Mouse (Mus musculus) c-Kit-positive CD71-positive TER-119-negative erythroid progenitor cells, embryonic 14.5 days (primary cell): ENCODE measurements around the gene Gm28043.

Source experiments
- DNase-seq: peaks from one replicate; pipeline ENCODE4 v3.0.0-alpha.2; 2013; ENCODE audit warnings: low read depth

Gm28043 gene

DNA sequence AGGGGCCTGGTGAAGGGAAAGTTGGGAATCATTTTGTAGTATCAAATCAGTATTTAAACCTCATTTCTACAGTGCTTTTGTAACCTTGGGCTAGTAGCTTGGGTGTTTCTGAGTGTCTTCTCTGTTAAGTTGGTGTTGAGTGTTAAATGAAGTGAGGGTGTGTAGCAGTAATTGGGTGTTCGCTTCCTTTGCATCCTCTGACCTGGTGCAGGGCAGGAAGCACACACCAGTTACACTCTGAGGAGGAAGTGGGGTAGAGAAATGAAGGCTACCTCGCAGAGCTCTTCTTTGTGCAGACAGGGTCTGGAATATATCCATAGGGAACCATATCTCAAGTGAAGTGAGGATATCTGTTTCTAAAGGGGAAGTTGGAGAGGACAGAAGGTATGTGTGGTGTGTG is 66.2 kb downstream of the Gm28043 start:
- DNase-seq: no peak

DNA sequence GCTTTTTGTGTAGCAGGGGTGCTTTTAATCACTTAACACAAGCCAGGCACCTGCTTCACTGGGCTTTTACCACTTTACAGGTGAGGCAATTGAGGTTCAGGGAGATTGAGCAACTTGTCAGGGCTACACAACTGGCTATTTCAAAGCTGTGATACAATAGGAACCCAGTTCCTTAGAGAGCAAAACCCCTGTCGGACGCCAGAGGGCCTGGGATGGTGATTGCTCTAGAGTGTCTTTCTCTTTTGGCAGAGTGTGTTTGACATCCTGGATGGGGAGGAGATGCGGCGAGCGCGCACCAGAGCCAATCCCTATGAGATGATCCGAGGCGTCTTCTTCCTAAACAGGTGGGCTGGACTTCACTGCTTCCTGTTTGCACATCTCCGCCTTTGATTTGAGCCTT is 67.0 kb downstream of the Gm28043 start:
- no peak for DNase-seq

DNA sequence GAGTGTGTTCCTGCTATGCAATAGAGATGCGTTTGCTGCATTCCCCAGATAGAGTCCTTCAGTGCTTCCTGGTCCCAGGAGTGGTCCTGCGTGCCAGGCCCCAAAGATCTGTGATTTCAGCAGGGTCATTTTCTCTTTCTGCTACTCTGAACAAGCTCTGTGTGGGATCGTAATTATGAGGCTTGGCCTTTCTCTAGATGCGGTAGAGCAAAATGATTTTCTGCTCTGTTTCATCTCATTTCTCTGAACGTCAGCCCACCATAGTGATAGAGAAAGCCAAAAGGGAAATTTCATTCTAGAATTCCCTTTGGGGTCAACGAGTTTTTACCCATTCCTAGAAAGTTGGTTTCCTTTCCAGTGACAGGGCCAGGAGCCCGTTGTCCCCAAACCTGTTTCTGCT is 67.6 kb downstream of the Gm28043 start:
- no peak for DNase-seq

DNA sequence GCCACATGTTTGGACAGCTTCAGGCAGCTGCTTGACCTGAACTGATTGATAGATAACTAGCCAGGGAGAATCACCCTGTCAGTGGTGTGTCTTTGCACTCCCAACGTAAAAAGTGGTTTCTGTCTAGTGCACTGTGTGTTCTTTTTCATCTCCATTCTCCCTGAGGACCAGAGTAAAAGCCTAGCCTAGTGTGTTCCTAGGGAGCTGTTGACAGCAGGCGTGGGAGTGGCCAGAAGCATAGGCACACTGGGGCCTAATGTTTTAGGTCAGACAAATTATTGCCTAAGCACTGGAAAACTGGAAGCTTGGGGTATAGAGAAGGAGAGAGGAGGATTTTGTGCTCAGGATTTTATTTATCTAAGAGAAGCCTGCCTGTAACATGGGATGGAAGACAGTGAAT is 68.5 kb downstream of the Gm28043 start:
- DNase-seq: no peak

DNA sequence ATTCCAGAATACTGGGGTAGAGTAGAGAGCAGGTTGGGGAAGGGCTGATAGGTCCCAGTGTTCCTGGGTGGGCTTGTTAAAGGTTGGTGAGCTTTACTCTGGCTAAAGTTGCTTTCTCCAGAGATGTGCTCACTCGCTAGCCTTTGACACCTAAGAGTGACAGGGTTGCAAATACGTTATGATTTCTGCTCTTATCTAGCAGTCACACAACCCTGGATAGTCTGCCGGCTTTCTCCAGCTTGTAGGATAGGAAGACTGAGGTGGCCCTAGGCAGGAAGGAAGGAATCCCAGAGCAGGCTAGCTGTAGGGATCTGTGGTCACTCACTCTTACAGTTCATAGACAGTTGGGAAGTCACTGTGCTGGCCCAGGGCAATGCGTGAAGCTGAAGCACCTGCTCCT is 69.6 kb downstream of the Gm28043 start:
- DNase-seq: no peak

DNA sequence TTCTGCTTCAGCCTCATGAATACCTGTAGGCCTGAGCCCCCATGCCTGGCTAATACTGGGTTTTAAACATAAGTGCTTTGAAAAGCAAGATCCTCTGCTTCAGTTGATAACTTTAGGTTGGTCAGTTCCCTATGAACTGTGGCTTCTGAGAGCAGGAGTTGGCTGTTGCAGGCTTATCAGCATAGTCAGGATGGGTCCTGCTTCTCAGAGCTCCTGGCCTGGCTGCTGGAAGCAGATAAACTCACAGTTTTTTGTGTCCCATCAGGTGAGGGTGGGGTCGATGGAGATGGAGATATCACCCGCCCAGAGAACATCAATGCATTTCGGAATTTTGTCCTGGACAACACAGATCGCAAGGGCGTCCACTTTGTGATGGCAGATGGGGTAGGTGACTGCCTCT is 72.1 kb downstream of the Gm28043 start:
- DNase-seq: peak; percentile 54

DNA sequence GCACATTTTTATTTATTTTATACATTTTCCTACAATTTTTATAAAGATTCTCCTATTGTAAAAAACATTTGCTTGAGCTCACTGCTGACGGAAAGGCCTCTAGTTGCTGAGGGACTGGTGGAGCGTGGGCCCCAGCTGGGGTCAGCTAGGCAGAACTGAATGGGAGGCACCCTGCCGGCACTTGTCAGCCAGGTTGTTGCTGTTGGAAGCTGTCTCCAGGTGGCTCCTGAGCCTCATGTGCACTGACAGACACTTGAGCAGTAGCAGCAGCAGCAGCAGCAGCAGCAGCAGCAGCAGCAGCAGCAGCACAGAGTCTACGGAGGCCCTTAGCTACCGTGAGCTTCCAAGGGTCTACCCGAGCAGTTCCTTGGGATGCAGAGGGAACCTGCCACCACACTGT is 72.7 kb downstream of the Gm28043 start:
- DNase-seq: no peak

DNA sequence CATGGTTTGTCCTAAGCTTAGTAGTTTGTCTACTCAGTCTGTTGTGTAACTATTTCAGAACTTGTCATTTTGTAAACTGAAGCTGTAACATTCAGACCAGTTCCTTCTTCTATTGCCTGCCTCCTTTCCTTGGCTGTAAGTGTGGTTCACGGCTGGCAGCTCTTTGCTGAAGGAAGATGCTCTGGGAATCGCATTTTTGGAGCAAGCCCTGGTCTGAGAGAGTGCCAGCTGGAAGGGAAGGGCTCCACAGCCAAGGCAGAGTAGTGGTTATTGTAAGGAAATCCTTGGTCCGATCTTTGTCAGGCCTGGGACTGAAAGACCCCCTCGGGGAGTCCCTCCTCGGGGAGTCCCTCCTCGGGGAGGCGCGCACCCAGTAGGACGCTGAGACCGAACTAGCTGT is 73.9 kb downstream of the Gm28043 start:
- no peak for DNase-seq

DNA sequence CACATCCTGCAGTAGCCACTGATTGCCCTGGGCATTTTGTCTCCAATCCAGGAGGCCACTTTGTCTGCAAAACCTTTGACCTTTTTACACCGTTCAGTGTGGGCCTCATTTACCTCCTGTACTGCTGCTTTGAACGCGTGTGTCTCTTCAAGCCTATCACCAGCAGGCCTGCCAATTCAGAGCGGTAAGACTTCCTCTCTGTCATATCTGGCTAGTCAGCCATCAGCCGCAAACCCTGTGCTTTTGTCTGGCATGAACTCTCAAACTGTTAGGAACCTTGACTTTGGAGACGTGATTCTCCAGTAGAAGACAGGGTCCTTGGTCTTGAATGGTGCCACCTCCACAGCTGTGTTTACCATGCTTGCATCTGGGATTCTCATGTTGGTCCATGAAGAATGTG is 75.6 kb downstream of the Gm28043 start:
- no peak for DNase-seq

DNA sequence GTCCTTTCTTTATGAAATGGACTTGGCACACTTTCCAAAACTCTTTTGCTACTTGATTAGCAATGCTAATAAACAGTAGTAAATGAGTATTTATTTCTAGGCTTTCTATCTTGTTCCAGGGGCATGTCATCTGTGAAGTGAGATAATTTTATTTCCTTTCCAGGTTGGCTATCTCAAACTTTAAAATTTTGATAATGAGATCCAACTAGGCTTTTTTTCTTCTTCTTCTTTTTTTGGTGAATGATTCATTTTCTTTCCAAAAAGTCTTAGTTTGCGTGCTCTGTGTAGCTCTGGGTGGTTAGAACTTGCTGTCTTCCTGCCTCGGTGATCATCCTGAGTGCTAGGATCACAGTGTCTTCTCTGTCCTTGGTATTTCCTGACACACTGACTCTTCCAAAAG is 78.2 kb downstream of the Gm28043 start:
- DNase-seq: no peak

DNA sequence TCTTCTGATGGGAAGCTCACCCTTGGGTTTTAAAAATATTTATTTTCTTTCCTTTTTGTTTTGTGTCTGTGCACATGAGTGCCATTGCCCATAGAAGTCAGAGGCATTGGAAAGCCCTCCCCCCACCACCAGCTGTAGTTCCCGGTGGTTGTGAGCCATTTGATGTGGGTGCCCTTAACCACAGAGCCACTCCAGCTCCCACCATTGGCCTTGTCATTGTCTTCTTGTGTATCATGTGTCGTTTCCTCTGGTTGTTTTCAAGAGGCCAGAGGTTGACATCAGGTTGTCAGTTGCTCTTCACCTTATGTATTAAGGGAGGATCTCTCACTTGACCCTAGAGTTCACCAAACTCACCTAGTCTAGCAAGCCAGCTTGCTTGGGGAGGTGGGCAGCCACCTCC is 78.9 kb downstream of the Gm28043 start:
- DNase-seq: no peak

DNA sequence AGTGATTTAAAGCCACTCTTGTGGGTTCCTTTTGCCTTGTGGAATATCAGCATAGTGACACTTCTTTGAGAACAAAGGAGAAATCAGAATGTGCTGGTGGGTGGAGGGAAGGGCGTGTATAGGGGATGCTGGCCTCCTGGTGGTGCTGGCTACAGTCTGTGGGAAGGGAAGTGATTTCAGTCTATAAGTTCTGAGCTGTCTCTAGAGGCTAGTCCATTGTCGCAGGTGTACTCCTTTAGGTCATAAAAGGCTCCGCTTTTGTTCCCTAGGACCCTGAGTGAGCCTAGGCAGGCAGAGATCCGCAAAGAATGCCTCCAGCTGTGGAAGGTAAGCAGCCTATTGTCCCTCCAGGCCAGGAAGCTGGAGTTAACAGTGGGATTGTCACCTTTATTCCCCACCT is 79.8 kb downstream of the Gm28043 start:
- no peak for DNase-seq

DNA sequence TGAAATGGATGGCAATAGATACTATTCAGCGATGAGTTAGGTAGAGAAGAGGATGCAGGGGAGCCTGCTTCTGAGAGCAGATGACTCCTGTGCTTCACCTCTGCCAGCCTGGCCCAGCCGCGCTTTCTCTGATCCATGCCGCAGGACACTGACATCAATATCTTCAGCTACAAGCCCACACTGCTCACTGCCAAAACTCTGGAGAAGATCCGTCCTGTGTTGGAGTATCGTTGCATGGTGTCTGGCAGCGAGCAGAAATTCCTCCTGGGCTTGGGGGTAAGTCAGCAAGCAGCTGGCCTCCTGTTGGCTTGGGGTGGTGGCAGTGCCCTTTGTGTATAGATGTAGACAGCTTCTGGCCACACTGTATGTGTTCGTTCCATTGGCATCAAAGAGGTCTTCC is 82.3 kb downstream of the Gm28043 start:
- DNase-seq: no peak

DNA sequence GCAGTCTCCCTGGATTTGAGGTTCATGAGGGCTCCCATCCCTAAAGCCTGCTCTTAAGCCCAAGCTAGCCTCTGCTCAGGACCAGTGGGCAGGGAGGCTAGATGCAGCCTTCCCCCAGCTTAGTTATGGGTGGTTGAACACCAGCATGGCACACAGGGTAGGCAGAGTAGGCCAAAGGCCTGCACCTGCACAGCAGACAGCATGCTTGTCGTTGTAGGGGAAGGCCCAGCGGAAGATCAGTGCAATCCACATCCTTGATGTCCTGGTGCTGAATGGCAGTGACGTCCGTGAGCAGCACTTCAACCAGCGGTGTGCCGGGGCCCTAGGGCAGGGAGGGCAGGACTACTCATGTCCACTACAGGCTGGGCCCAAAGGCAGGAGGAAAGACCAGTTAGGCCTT is 83.7 kb downstream of the Gm28043 start:
- no peak for DNase-seq

DNA sequence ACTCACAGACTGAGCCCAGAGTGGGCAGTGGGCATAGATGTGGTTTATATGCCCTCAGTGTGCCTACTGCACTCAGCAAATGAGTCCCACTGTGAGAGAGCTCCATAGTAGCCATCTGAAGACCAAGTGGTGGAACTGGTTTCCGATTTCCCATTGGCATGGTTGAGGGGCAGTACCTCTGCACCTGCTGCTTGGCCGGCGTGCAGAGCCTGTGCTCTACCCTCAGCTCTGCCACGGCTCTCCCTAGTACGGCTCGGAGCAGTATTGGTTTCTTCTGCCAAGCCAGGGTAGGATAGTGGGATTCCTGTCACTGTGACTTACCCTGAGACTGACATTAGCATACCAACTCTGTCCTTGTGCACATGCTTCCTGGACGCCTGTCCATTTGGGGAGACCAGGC is 85.9 kb downstream of the Gm28043 start:
- no peak for DNase-seq

DNA sequence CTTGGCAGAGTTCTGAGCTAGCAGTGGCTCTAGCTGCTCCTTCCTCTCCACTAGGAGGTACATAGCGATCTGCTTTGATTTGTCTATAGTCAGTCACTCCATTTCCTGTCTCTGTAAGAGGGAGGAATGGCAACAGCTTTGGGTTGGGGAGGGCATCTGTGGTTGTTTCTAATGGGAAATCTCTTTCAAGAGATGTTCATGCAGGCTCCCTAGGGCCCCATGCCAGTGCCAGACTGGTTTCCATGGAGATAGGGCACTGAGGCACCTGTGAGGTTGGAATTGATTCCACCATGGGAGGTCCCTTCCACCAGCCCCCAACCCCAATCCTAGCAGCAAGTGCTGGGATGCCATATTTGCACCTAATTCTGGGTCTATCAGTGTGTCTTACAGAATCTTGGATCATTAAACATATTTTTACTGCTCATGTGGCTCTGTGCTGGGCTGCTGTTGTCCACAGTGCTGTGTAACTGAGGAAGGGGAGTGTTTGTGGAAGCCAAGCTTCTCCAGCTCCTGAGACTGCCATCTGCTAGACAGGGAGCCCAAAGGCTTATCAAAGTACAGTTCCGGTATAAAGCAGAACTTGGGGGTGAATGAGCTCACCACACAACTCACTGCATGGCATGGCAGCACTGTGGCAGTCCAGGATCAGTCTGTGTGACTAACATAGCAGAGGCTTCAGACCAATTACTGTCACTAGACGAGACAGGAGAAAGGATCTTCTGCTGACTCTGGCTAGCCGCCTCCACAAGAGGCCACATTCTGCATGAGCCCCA is 88.4 kb downstream of the Gm28043 start:
- DNase-seq: no peak

DNA sequence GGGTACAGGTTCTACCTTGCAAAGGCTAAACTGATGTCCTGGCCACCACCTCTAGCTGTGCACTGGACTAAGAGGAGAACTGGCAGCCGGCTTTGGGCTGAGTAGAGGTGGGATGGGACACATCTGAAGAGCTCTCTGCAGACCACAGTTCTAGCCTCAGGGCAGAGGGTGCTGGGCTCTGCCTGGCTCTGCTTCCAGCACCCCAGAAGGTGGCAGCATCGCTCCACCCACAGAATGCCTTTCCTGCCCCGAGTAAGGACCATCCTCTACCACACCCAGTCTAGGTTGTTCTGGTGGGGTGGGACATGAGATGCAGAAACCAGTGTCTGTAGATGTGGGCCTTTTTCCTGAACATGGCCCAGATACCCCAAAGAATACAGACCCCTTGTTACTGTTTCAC is 90.1 kb downstream of the Gm28043 start:
- peak; percentile 44 for DNase-seq

DNA sequence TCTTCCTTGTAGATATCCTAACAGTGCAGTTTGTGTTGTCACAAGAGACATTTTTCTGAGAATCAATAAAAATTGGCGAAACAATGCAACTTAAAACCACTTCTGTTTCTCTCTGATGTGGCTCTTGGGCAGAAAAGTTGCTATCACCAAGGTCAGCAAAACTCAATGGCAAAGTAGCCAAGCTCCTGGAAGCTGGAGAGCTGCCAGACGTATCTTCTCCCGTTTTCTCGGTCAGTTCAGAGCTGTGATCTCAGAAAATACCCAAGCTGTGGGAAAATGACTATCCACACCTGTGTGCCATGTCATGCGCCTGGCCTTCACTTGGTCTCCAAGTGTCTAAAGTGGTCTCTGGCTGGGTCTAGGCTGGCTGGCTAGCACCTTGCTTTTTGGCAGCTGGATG is 91.2 kb downstream of the Gm28043 start:
- no peak for DNase-seq

DNA sequence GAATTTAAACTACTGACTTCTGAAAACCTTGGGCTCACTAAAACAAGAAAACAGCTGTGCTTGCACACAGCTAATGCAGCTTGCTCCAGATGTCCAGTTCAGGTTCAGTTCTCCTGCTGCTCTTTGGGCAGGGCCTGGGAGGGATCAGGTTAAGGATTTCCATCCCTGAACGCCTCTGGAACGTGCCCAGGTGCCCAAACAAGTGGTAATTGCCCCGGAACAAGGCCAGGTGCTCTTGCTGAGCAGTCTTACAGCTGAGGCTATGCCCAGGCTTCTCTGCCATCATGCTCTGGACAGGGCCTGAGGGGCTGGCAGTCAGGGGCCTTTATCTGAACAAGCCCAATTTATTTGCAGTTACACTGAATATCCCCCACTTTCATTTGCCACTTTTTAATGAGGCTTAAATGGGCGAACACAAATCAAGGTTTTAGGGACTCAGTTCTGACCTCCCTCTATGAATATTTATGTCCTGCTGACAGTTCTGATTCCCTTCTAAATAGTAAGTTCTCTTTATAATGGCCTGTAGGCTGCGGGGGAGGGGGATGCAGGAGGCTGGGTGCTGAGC is 92.4 kb downstream of the Gm28043 start:
- no peak for DNase-seq

DNA sequence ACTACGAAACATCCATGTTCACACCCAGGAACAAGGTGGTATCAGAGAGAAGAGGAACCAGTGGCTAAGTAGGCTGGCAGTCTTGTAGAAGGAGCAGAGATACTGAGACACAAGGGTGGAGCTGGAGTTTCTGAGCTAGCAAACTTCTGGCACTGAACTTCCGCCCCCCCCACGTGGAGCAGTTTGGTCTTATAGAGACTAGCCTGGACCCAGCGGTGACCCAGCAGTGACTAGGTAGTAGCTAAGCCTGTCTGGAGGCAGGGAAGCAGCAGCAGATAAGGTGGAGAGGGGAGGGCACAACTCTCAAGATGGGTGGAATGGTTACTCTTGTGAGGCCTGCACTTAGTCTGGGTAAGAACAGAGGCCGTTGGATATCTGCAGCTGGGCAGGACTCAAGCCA is 94.1 kb downstream of the Gm28043 start:
- DNase-seq: no peak

DNA sequence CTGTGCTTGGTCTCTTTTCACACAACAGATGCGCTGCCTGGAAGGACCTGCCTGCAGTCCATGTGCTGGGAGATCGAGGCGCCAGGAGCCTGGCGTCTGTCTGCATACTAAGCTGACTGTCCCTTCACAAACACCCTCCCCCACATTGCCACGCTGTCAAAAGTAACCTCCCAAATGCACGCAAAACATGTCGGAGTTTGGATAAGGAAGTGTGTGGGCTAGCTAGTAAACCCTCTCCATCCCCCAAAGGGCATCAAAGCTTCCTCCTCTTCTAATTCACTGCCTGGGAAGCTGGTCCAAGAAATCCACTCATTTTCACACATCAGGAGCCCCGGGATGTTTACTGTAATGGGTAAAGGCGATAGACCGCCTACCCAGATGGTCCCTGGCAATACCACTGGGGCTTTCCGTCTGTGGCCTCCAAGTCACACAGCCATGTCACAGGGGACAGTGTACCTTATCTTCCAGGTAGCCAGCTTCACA is 95.9 kb downstream of the Gm28043 start:
- DNase-seq: no peak

DNA sequence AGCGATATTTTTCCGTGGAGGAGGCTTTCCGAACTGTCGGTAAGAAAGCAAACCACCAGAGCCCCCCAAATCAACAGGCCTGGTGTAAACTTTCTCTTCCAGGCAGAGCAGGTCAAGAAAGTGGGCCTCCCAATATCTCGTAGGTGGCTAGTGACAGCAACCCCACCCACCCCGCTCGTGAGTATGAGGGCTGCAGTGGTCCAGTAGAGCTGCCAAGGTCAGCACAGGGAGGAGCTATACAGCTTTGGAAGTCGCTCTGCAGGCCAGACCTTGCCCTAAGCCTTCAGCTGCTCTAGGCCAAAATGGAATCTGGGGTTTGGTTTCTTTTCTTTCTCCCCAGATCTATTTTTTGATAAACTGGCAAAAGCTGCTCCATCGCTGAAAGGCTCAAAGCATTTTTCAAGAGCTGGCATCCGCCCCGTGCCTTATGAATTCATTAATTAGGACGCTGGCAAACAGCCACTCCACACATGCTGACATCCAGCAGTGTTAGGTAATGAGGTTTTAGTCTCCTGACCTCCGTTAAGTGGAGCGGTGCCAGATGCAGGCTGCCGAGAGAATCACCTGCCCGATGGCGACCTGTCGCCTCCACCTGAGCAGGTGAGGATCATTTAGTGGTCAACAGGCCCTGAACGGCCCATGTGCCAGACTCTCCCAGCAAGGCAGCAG is 96.5 kb downstream of the Gm28043 start:
- DNase-seq: no peak

DNA sequence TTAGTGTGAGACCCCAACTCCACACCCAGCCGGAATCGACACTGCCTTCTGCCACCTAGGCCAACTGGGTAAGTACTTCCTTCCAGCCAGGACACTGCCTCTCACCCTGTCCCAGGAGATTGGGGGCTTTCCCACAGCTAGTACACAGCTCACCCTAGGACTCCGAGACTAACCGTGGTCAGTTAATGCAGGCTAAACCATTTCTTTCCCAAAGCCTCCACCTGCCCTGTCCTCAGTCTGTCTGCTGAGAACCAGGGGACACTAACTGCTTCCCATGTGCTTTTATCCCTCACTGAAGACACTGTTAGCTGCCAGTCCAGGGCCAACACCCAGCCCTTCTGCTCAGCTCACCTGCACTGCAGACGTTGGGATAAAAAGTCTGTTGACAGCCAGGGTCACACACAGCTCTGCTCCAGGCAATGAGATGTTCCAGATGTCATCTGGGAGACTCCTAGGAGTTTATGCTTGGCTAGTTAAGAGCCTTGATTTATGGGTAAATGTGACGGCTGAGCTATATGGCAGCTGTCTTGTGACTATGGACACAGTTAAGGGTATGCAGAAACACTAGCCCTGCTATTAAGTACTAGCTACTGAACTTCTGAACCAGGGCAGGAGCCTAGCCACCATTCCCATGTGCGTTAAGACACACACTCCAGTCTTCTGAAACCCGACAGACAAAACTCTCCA is 97.2 kb downstream of the Gm28043 start:
- no peak for DNase-seq
